Mouse (Mus musculus) frontal cortex, postnatal 25 days (tissue): ENCODE measurements around the gene Fam50b.

Experiments used
- DNase-seq, 2 experiments: peaks; one replicate each; pipeline ENCODE4 v3.0.0; 2022; ENCODE audit warnings: low spot score in 2 of 2

The Fam50b gene

DNA sequence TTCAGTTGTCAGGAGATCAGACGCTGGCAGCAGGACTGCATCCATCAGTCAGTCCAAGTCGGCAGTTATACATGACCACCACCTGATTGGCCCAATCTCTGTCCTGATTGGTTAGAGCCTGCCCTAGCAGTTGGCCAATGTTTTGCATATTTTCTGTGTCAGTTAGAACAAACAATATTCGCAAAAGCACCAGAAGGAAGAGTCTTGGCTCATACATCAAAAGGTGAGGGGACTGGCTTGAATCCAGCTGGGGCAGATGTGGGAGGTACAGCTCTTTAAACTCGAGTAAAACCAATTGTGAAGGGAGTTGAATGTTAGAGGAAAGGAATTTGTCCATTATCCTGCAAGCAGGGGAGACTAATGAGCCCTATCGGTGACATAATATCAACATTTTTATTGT lies at the start of gene Fam50b:
Gene Fam50b (plus strand): TSS at position 165 of the 400 bp plus-strand sequence.
- no peak for DNase-seq

DNA sequence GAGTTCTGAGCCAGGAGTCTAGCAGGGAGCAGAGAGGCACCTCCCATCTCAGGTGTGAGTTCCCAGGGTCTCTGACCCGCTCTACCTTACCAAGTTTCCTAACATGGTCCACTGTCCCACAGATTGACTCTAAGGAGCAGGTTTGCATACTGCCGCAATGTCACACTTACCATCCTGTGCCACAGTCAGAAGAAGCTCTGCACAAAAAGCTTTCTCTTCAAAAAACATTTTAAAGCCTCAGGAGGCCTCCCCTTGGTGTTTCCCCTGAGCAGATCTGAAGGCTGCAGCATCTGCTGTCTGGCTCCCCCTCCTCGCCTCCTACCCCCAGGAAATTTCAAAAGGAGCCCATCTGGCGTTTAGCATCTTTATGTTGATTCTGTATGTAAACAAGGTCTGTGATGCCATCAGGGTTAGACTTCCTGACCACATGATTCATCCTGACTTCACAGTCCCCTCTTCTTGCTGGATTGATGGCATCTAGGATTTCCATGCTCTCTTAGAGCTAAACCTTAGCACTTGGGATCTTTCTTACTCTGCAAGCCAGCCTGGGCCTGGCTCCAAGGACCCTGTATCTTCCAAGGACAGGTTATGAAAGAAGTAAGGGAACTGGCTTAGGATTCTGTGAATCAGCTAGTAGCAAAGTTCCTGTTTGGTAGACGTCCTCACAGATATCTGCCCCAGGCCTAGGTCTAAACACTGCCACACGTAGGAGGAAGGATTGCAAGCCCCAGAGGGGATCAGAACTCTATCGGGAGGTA lies 49.5 kb upstream of the Fam50b start:
- no peak for DNase-seq

DNA sequence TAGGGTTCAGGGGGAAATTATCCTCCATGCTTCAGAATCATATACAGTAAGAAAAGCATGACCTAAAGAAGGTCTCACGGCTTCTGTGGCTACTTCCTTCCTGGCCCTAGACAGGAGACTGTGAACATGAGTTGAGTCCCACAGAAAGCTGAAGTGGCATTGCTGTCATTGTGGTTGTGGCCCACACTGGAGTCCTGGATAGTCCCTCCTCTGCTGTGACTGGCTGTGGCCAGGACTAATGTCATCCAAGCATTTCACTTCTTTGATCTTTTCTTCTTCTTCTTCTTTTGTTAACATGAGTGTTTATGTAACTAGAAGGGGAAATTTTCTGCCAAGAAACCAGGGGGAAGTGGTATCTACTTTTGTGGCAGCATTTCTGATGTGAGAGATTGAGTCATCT lies 43.6 kb upstream of the Fam50b start:
- DNase-seq: no peak

DNA sequence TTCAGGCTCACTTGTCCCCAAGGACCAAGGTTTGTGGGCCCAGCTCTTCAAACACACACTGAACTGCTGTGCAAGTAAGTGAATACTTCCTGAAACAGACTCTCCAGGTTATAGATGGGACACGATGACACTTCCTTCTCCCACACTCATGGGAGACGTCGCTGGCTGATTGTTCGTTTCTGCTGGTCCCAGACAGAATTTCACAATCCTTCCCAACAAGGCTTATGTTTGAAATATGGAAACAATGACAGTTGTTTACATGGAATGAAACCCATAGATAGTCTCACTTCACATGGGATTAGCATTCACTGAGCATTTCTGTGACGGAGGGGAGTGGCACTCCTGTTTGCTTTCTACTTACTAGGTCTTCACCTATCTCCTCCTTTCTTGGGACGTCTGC lies 41.5 kb upstream of the Fam50b start:
- no peak for DNase-seq

DNA sequence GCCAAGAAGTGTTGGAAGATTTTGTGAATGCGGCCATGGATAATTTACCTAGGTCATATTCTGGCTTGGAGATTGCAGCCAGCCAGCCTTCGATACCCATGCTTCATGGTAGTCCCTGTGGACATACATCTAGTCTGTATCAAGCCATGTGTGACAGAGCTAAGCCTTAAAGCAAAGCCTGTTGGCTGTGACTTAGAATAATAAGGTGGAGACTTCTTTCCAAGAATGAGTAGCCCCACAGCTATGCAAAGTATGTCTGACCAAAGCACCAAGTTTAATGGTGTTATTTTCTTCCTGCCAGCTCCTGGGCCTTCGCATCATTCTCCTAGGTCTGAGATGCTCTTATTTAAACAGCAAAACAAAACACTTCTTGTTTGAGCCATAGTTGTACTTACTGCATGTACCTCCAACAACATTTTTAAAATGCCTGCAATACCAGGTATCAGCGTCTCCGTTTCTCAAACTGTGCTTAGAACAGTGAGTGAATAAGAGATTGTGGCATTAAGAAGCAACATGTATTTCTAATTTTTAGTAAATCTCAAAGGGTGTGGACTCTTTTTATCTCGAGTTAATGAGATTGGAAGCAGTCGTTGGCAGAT lies 37.8 kb upstream of the Fam50b start:
- no peak for DNase-seq

DNA sequence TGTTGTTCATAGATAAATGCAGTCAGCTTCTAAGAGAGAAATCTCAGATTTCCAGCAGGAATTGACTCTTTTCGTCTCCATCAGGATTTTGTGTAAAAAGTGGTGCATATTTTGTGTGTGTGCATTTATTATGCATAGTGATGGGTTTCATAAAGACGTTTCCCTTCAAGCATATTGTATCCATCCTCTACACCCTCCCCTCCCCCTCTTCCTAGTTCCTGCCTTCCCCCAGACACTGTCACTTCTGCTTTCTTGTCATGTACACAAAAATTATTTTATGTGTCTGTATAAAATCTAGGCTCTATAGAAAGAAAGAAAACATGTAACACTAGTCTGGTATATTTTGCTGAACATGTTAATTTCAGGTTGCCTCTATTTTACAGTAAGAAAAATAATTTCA lies 34.6 kb upstream of the Fam50b start:
- DNase-seq: no peak

DNA sequence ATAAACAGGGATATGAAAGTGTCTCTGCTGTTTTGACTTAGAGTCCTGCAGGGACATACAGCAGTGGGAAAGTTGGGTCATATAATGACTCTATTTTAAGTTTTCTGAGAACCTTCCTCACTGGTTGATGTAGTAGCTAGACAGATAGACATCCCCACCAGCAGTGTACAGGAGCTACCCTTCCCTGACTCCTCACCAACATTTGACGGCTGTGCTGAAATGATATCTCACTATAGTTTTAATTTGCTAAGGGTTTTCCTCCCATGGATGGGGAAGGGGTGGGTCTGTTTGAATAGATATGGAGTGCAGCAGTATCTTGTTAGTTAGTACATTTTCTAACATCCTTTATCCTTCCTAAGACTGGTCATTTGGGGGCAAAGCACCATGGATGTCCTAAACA lies 34.0 kb upstream of the Fam50b start:
- no peak for DNase-seq

DNA sequence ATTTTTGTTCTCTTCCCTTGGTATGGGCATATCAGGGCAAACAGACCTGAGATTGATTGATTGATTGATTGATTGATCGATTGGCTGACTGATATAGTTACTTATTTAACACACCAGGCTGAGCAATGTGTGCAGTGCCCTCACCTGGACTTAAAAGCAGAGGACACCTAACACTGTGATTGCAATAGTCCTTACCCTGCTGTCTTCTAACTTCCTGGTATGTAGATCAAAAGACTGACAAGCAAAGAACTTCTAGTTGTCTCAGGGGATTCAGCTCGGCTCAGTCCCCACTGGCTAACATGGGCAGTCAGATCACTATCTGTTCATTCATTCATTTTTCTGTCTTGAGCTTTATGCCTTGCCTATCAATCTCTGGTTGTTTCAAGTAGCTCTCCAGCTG lies 31.3 kb upstream of the Fam50b start:
- DNase-seq: no peak

DNA sequence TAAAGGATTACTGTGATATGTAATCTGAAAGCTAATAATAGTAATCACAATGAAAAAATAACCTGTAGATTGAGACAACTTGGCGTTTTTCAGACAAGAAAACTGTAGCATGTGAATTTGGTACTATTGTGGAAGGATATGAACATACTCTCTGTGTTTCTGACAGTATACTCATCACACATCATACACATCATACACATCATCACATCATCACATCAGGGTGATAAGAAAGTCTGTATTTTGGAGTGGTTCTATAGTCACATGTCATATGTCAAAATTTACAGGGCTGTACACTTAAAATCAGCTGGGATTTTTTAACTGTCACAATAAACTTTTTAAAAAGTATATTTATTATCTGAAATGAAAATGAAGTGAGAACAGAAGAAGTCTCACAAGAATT lies 30.9 kb upstream of the Fam50b start:
- no peak for DNase-seq

DNA sequence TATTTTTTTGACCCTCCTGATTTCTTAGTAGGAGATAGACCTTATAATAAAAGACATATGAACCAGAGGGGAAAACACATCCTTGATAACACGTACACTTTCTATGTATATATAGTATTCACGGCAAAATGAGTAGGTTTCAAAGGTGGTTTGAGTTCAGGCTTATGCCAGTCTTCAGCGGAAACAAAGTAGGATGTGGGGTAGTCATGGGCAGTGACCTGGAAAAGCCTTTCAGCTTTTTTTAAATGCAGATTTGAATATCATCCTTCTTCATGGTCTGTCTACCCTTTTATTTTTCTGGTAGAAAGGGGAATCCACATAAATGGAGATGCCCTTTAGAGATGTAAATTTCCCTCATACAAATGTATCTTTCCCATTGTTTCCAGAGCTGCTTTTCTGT lies 29.8 kb upstream of the Fam50b start:
- no peak for DNase-seq

DNA sequence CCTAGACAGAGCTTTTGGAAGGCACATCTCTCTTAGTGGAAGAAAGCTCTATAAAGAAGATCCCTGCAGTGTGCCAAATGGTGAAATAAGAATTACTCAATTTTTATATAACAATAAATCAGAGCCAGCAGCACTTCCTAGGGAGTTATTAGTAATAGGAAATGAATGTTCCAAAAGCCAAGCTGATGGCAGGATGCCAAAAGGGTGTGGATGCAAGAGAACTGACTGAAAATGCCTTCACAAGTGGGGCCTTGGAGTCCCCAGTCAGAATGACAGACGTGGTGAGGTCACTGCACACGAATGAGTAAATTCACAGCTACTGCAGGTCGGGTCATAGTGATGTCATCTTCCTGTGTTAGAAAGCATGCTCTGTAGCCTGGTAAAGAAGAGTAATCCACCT lies 25.7 kb upstream of the Fam50b start:
- DNase-seq: no peak

DNA sequence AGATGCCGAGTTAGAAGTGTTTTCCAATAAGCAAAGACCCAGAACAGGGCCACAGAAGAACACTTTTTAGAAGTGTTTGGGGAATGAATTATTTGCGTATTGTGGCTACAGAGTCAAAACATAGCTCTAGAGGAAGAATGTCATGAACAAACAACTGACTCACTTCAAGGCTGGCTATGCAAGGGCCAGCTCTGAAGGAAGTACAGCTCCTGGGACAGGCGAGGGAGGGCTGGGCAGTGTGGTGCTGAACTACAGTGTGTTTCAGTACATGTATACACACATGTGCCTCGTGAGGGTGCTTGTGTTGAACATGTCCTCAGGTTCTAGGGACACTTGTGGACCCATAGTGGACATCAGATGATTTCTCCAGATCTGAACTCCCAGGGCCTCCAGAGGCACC lies 25.1 kb upstream of the Fam50b start:
- DNase-seq: no peak

DNA sequence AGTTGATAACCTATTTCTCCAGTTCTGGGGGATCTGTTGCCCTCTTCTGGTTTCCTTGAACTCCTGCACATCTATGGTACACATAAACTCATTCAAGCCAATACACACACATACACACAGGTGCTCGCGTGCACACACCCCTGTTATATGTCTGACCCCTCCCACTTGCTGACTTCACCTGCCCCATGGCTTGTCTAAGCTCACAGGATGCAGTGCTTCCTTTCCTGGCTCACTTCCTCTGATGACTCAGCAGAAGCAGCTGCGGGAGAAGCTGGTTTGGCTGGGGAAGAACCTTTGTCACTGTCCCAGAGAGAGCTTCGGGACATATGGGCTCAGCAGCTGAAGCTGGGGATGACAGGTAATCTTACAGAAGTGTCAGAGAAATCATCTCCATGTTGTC lies 23.2 kb upstream of the Fam50b start:
- DNase-seq: no peak

DNA sequence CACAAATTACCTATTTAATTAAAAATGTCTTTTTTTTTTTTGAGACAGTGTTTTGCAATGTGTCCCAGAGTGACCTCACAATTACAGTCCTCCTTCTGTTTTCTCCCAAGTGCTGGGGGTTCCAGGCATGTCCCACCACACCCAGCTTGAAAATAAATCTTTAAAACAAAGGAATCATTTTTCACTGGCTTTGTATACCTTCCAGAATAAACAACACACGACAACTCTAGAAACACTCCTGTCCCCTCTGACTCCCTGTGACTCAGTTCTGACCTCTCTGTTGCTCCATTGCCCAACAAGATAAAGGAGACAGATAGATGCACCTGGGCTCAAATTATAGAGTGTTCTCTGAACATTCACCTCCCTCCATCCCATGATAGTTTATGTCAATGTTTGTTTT lies 21.8 kb upstream of the Fam50b start:
- DNase-seq: no peak

DNA sequence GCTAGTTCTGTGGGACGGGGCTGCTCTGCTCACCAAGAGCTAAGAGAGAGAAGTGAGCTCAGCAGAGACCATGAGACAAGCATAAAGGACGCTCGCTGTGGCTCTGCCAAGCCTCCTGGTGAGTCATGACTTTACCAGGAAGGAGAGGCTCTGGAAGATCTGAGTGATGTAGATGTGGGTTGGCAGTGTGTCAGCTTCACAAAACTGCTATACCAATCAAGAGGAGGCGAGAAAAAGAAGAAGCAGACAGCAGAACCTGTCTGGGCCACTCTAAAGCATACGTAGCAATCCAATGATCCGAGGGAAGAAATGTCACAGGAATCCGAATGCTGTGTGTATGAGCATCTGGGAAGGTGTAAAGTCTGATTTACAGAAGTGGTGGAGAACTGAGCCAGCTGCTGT lies 19.2 kb upstream of the Fam50b start:
- DNase-seq: peak; percentile 14 to 39

DNA sequence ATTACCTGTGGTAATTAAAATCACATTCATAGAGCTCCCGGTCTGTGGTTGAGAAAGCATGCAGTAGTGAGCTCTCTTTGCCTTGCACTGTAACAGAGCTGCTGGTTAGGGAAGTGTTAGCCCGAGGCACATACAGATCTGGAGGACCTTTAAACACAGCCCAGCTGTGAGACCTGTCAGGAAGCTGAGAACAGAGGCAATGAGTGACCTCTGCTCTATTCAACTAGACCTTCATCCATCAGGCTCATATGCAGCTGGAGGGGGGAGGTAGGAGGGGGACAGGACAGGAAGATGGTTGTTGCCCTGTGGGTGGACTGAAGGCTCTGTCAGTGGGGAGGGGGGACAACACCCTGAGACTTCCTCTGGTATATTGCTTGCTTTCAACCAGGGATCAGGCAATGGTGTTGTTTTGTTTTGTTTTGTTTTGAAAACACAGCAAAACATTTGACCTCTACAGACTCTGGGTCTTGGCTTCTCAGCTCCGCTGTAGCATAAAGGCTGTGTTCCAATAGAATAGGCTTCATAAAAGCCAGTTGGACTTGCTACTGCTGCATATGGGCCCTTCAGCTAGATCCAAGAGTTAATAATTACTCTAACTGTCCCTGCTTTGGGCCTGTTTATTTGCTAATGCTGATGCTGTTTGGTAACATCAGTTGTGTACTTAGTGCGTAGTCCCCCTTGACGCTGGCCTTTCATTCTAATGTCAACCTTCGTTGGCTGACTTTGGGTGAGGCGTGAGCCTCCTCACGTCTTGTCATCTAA lies 9.6 kb upstream of the Fam50b start:
- no peak for DNase-seq

DNA sequence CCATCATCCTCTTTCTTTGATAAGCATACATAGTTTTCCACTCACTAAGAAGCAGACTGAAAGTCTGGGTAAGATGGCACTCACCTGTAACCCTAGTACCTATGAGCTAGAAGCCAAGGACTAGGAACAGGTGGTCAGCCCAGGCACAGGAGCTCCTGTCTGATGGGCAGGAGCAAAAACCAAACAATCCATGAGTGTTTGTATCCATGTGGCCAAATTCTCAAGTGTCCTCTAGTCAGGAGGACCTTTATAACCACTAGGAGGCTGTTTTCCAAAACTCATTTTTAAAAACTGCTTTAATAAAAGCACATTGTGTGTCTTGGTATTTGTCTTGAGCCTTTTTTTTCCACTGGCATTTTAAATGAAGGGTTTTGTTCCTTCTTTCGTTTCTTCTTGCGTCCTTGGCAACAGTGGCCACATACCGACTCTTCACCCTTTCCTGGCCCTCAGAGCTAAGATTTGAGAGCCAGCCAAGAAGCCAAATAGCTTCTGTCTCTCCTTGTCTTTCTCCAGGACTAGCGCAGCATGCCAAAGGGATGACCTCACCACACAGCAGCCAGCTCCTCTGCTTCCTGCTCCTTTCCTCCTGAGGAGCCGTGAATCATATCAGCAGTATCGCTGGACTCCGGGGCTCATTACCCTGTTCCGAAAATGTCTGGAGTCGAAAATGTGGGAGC lies 8.7 kb upstream of the Fam50b start:
- DNase-seq: peak; percentile 4 to 9

DNA sequence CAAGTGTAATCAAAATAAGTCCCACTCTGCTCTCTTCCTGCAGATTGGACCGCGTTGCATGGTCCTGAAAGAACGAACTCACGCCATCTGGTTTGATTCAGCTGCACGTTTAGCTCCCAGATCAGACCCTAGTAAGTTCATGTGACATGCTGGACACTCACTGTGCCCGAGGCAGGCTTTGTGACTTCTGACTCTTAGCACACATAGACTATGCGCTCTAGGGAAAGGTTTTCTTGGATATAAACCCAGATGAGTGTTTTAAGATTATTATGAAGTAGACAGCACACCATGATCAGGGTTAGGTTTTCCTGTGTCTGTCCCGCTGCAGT lies 8.2 kb upstream of the Fam50b start:
- no peak for DNase-seq

DNA sequence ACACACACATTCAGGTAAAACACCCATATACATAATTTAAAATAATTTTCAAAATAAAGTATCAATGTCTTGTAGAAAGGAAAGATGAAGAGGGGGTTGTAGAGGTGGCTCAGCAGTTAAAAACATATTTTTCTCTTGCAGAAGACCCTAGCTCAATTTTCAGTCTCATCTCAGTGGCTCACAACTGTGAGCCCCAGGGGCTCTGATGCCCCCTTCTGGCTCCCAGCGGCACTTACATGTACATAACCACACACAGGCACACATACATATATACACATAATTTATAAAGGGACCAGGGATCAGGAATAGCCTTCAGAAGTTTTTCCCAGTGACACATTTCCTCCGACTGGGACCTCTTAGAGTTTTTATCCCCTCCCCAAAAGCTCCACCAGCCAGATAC lies 7.6 kb upstream of the Fam50b start:
- no peak for DNase-seq

DNA sequence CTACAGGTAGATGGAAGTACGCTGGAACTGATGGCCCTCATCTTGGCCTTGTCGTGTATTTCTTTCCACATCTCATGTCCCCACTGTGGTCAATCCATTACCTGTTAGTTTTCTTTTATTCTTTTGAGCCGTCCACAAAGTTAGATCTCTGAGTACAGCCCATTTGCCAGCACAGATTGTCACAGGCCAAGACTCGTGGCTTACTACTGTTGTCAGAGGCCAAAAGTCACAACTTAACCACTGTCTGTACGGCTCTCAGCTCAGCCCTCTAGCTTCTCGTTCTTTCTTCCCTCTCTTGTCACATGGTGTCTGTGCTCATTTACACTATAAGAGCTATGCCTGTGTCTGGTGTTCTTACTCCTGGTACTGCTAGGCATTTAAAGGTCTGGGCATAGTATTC lies 3.1 kb upstream of the Fam50b start:
- DNase-seq: no peak

DNA sequence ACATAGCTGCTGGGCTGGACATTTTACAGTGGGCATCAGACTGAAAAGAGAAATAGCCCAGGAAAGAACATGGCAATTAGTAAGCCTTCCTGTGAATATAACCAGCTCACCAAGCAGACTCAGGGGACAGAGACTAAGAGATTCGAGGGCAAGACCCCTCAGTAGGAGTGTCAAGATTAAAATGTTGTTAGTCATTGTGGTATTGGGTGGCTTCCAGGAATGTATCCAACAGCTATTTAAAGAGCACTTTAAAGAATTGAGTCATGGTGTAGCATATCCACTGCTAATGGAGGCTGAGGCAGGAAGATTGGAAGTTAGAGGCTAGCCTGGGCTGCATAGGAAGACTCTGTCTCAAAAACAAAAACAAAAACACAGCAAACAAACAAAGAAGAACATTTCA lies 870 bp upstream of the Fam50b start:
- DNase-seq: no peak

DNA sequence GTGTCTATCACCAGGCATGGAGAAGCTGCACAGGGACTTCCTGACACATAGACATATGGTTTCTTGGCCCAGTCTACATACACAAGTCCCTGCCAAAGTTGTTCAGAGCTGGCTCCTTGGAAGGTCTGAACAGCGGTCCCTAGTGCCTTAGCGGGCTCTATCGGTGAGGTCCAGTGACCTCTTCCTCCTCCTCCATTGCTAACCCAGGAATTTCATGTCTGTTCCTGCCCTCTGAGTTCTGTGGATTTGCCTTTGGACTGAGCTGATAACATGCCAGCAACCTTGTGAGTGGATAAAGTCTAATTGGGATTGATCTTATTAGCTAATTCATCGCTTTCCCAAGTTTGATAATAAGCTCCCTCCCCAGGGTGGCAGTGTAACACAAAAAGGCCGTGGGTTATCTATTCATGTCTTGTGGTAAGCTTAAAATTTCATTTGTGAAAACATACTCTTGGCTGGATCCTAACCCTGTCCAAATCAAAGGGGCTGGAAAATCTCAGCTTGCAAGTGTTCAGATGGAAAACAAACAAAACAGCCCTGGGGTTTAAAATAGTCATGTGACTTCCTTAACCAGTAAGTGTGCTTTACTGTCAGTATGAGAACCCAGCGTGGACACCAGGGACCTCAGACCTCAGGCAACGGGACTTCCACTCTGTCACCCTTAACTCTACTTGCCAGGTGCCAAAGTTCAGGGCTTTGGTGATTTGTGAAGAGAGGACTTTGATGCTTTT lies 3.5 kb downstream of the Fam50b start:
- DNase-seq: no peak
